Mouse (Mus musculus): ENCODE results near the gene Pex26.

The Pex26 gene

GRCm38 (mm10) chr6:121183414-121184173 is at the start of gene Pex26:
TSS of gene Pex26 (plus strand) at chr6:121183667.
- DNase-seq = peak; percentile 92 to 95

DNA sequence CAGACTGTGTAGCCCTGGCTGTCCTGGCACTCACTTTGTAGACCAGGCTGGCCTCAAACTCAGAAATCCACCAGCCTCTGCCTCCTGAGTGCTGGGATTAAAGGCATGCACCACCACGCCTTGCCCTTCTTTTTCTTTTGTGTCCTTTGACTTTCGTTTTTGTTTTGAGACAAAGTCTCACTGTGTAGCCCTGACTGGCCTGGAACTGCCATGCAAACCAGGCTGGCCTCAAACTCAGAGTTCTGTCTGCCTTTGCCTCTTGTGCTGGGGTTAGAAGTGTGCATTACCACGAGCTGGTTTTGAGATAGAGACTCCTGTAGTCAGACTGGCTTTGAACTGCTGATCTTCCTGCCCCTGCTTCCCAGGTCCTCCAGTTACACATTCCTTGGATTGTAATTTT is 49.2 kb upstream of the Pex26 start:
- DNase-seq = no peak

DNA sequence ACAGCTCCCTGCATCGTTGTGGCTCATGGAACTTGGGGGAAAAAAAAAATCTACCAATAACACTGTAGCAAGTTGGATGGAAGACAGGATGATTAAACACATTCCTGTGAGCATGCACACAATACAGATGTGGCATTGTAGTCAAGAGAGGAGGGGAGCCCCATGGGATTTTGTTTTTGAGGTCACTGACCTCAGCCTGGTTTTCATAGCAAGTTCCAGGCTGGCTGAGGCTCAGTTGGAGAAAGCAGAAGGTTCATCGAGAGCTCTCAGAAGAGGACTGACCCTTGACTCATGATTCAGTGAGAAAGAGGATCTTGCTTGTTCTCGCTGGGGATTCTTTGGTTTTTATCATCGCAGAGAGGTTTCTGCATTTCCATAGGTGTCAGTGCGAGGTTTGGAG is 48.6 kb upstream of the Pex26 start:
- DNase-seq = no peak

DNA sequence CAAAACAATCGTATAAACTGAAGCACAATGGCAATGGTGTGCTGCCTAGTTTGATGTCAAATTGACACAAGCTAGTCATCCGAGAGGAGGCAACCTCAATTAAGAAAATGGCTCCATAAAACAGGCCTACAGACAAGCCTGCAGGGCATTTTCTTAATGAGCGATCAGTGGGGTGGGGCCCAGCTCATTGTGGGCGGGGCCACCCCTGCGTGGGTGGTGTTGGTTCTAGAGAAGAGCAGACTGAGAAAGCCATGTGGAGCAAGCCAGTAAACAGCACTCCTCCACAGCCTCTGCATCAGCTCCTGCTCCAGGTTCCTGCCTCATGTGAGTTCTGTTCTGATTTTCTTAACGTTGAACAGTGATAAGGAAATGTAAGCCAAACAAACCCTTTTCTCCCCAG is 46.2 kb upstream of the Pex26 start:
- DNase-seq = no peak

GRCm38 (mm10) chr6:121138338-121139040 is 45.0 kb upstream of the Pex26 start:
- DNase-seq = no peak

DNA sequence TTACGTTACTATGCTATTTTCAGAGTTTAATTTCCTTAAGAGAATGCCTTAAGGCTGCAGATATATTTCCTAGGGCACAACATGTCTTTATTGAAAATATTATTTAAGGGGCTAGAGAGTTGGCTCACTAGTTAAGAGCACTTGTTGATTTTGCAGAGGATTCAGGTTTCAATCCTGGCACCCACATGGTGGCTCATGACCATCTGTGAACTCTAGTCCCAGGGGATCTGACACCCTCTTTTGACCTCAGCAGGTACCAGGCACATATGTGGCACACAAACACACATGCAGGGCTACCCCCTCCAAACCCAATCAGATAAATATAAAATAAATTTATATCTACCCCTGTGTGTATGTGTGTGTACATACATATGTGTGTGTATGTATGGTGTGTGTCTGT is 44.2 kb upstream of the Pex26 start:
- no peak for DNase-seq

DNA sequence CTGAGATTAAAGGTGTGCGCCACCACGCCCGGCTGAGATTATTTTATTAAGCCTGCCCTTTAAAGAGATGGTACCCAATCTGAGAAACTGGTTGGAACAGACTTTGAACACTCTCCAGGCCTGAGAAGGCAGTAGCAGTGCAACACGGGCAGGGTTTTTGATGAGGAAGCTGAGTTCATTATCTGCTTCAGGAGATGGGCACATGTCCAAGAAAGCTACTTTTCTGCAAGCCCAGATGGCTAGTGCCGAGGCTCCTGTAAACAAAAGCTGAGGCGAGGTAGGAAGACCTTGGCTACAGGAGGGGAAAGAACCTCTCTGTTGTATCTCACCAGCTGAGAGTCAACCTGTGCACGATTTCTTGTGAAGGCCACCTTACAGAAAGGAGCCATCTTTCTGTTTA is 41.2 kb upstream of the Pex26 start:
- DNase-seq = peak in 1 of 2 experiments; percentile 28

- DNase-seq = peak in 1 of 2 experiments; percentile 22
These were observed 40.0 kb upstream of the Pex26 start for GRCm38 (mm10) chr6:121143439-121143838.

DNA sequence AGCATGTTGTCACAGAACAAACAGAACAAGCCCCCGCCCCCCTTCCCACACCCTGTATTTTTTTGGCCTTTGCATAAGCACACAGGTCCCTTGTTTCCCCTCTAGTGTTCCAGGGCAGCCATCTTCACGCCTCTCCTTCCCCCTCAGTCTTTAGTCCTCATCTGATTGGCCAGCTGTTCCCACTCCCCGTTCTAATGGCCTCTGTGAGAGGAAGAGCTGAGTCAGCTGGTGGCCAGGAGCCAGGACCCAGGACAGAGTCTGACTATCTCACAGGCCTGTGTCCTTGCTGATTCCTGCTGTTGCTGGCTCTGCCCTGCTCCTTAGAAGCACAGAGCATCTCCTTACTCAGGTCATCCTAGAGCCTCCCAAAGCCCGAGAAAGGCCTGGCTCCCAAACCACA is 39.4 kb upstream of the Pex26 start:
- DNase-seq = no peak

GRCm38 (mm10) chr6:121145010-121145604 is 38.4 kb upstream of the Pex26 start:
- DNase-seq = peak in 1 of 2 experiments; percentile 30

GRCm38 (mm10) chr6:121145906-121146305 is 37.6 kb upstream of the Pex26 start:
- no peak for DNase-seq

- DNase-seq = no peak
These were observed 36.7 kb upstream of the Pex26 start for GRCm38 (mm10) chr6:121146798-121147197.

DNA sequence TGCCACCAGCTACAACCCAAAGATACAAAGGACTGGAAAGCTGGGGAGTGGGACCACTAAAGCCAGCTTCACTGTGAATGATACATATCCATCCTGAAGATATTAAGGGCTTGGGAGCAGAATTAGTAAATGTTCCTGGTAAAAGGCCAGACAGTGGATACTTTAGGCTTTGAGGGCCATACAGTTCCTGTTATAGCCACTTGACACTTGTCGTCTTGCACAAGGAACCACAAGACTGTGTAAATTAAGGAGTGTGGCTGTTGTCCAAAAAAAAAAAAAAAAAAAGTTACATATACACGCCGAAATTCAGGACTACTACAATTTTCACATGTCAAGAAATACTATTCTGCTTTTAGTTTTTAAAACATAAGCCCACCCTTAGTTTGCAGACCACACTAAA is 35.1 kb upstream of the Pex26 start:
- DNase-seq = no peak

GRCm38 (mm10) chr6:121149420-121149819 is 34.0 kb upstream of the Pex26 start:
- DNase-seq = no peak

DNA sequence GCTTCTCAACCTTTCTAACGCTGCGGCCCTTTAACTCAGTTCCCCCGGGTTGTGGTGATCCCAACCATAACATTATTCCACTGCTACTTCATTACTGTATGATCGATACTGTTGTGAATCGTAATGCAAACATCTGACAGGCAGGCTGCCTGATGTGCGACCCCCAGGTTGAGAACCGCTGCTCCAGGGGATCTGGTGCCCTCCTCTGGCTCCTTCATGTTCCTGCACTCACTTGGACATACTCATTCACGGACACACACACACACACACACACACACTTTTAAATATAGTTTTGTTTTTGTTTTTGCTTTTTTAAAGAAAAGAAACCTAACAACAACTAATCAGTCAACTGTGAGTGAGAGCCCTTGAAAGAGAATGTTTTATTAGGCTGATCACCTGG is 33.3 kb upstream of the Pex26 start:
- no peak for DNase-seq

DNA sequence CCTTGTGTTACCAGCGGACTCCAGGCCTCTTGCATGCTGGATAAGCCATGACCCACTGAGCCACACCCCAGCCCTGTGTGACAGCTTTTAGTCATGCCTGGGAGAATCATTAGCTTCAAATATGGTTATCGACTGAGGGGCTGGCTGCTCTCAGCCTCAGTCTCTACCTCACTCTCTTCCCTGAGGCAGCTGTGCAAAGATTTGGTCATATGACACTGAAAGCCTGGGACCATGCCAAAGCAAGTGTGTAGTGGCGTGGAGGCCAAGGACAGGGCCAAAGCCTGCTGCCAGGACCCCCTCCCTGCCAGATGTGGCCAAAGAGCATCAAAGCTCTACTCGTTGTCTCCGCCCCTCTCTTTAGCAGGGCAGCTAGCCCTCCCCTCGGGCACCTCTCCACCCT is 31.7 kb upstream of the Pex26 start:
- no peak for DNase-seq

- no peak for DNase-seq
These were observed 30.3 kb upstream of the Pex26 start for GRCm38 (mm10) chr6:121153177-121153576.

DNA sequence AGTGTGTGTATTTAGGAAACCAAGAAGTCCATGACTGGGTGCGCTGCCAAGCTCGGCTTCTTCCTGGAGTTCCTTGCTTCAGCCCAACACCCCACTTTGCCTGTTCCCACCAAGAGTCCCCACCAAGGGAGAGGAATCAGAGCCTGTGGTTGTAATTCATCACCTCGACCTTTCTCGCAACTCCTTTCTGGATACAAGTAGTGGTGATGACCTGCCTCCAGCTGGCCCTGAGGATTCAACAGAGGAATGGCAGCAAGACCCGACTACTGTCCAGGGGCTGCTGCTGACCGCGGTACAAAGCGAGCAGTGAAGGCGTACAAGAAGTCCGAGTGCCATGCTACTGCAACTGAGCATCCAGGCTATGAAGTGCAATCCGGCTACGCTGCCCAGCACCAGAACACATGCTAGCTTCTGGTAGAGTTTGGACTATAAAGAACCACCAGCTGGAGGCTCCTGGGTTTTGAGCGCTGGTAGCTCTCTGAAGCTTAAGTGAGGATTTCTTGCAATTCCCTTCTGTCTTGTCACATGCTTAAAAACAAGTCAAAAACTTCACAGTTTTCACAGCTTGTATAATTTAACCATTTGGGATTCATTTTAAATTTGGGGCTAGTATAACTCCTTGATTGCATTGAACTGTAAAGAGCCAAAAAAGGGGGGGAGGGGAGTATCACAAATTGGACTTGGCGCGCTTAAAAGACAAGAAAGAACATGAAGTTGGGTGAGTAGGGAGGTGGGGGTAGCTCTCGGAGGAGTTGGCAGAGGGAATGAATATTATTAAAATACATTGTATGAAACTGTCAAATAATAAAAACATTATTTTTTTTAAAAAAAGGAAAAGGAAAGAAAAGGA is 28.8 kb upstream of the Pex26 start:
- no peak for DNase-seq

DNA sequence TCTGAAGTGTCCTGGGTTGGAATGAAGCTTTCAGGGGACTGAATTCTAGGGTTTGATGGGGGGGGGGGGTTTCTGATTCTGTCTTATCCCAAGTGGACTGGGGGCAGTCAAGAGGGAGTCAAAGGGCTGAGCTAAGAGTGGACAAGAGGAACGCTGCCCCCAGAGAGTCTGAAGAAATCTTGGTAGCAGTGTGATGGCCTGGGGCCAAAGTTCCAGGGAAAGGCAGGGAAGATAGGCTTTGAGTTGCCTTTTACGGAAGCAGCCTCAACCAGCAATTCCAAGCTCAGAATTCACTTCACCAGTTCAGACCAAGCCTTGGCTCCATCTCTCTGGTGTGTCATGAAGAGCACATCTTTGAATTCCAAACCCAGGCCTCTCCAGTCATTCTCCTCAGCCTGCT is 27.4 kb upstream of the Pex26 start:
- DNase-seq = no peak

GRCm38 (mm10) chr6:121159616-121160015 is 23.9 kb upstream of the Pex26 start:
- no peak for DNase-seq

DNA sequence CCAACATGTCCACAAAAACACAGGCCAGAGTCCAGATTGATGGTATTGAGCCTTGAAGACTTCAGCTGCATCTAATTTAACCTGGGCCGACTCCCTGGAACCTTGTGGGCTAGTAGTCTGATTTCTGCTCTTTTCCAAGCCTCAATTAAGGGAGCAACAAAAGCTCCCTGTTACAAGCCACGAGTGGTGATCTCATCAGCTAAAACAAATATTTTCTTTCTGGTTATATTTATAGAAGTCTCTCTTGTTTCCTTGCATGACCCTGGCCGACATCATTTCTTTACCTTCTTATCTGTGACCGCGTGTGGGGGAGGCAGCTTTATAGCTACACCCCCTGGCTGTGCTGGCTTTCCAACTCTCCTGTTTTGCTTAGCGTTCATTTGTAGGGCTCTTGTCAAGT is 23.3 kb upstream of the Pex26 start:
- no peak for DNase-seq

- no peak for DNase-seq
These were observed 20.9 kb upstream of the Pex26 start for GRCm38 (mm10) chr6:121162616-121163015.

DNA sequence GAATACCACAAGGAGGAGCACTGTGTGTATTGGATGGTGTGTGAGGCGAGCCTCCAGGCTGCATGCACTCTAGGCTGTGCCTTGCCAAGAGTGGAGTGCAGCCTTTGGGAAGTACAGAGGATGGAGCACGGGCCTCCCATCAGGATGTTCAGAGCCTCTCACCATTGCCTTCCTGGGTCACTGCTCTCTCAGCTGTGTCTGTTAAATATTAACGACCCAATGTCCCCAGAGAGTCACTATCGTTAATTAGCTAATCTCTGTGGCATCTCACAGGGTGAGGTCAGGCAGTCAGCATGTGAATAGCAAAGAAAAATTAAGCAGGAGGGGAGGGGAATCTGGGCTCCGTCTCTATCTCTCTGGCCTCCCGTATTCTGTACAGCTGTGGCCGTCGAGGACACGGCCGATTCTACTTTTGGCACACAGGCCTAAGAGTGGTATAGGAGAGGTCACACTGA is 17.3 kb upstream of the Pex26 start:
- DNase-seq = no peak

All from cerebellum, adult 18-20 months (tissue).